ENCODE assay signal across 12 mouse cellular contexts in genomic region chr2:78914861-78915260, GRCm38 (mm10). TPM values are rescaled to one million over a fixed set of nuclear protein-coding genes. Genes with fewer than 3 reads are reported as not detected.
DNase-seq lines count a peak whose midpoint lies in the region; ATAC-seq and TF ChIP-seq lines count a peak whose summit lies in the region.
"Had no signal": no experiment of that assay in that cellular context is flagged by ENCODE, and none has a peak within 500 bp of the region (broad histone marks: within the 10 kb centered on the region; RNA-seq: fewer than 3 reads in every experiment).

No protein-coding gene starts in this region.

- ATAC-seq in G1E (ENCODE audit: extremely low read depth, insufficient number of reproducible peaks, low FRiP score, poor library complexity, severe bottlenecking) = peak; percentile 24; the same call in 1 of the 2 replicates
- ATAC-seq in granulocyte monocyte progenitor cell, adult 5-6 weeks (replicated peaks; ENCODE audit: poor library complexity, severe bottlenecking) = peak; percentile 81
- ATAC-seq: forebrain, embryonic 14.5 days had no signal

- H3K27me3 ChIP-seq in G1E (ENCODE audit: insufficient read depth, low read length) = no peaks in the 10 kb centered on the region

- no peaks in the 10 kb centered on the region for H3K9me3 ChIP-seq in G1E (replicated peaks)

- peak; percentile 21 for DNase-seq in lung, postnatal 25 days (ENCODE audit: low spot score)
- DNase-seq in lung, postnatal 4 days = no peak
- no peak for DNase-seq in G1E (ENCODE audit: low spot score)
- DNase-seq in naive thymus-derived CD4-positive, alpha-beta T cell, adult 2 months (ENCODE audit: low read depth) = peak; percentile 54
- no peak for DNase-seq in adrenal gland, postnatal 25 days
- DNase-seq in kidney, adult 8-10 months = no peak
- no peak for DNase-seq in spleen, adult 18-20 months
- DNase-seq: adrenal gland, adult 2 months; heart, postnatal 10 days; kidney, postnatal 25 days had no signal

- no peak for TF ChIP-seq CTCF in G1E (IDR thresholded peaks at IDR 0.05; ENCODE audit: low read depth, low read length)

- peaks cover 29% of the 10 kb centered on the region for H3K36me3 ChIP-seq in G1E (replicated peaks)

- peaks cover 25% of the 10 kb centered on the region for H3K4me1 ChIP-seq in G1E (ENCODE audit: insufficient read depth, low read depth, low read length)

- H3K4me3 ChIP-seq in G1E (ENCODE audit: low read depth, low read length) = no peak overlapping the region

RNA-seq across cellular contexts. Expression of gene Ube2e3, which starts 46.9 kb away (rescaled TPM):
- total RNA-seq in G1E (2014; fragmentation: Nextera tagmentation) (87.9 and 95.4 TPM in 2 replicates), G1E (2017) (95.7 and 95.9 TPM in 2 replicates)
- 99.6 and 129 TPM in 2 replicates for polyA plus RNA-seq in G1E (2012)
- total RNA-seq in granulocyte monocyte progenitor cell, adult 5-6 weeks (2014; fragmentation: Nextera tagmentation) = 50.5 and 62.7 TPM in 2 replicates
- total RNA-seq in granulocyte monocyte progenitor cell, adult 5-6 weeks (2017) = 39.7 and 40.2 TPM in 2 replicates
- 64.3 and 78.5 TPM in 2 replicates for total RNA-seq in adrenal gland, postnatal 25 days (2021)

Comparison
In these comparisons a context has a peak if more than half of its experiments do, and no peak if none do; other contexts are left out.
1. DNase-seq: peak in lung, postnatal 25 days (single experiment) and naive thymus-derived CD4-positive, alpha-beta T cell, adult 2 months (single experiment); none in lung, postnatal 4 days (0 of 2), G1E (single experiment), adrenal gland, postnatal 25 days (single experiment), kidney, adult 8-10 months (0 of 2) and spleen, adult 18-20 months (0 of 2).